Mouse (Mus musculus): ENCODE measurements around the gene Serinc5. TPM values are rescaled to one million over a fixed set of nuclear protein-coding genes. Genes with fewer than 3 reads are reported as not detected.
A peak's percentile ranks its signal among the peaks of the same experiment; 100 is the strongest.

Serinc5 gene
- polyA plus RNA-seq (2015; fragmentation: Nextera tagmentation; extraction: Ambion mirVana): 17.3 and 20.1 TPM in 2 replicates

DNA sequence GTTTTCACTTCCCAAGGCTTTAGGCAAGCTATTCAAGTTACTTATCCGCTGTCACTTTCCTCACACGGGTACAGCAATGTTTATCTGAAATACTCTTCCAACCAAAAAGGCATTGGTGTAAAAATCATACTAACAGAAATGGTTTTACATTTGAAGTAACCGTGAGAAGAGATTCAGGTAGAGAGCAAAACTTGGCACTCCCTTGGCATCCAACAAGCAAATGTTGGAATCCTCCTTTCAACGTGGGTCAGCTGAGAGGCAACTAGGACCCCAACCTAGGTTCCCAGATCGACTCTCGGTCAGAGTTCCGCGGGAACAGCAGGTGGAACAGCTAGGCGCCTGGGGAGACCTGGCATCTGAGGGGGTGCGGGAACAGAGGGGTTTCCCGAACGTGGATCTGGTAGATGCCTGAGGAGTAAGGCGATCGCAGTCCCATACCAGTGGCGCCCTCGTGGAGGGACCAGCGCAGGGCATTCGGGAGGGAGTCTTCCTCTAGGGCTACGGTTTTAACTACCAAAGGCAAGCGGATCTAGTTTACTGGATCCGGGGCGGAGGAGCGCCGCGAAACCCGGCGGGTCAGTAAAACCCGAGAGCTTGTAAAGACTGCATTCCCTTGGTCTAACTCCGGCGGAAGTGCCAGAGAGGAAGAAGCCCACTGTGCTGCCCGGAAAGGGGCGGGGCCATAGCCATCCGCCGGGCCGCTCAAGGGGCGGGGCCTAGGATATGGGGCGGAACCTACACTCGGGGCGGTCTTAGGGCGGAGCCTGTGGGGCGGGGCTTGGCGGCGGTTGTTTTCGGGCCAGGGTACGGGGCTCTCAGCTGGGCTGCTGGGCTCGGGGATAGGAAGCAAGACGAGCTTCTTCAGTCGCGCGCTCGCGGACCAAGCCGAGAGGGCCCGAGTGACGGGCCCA is at the start of gene Serinc5:
Gene Serinc5, plus strand, starts transcription at position 781 of the 911 bp plus-strand sequence.
- Histone ChIP-seq H3K36me3 (replicated peaks) (peaks cover 11% of the 10 kb centered on the region), H3K9me3 (replicated peaks) (no peaks in the 10 kb centered on the region), H3K4me1 (replicated peaks) (peaks cover 47% of the 10 kb centered on the region), H3K9ac (peak within 1 kb of the TSS; percentile 87), H3K27ac (replicated peaks) (peak within 1 kb of the TSS; percentile 96), H3K4me2 (peak within 1 kb of the TSS; percentile 97), H3K4me3 (replicated peaks) (peak within 1 kb of the TSS; percentile 95), H3K27me3 (no peaks in the 10 kb centered on the region)
- WGBS (ENCODE audit: insufficient replicate concordance): under 1% methylated on average over 55 of the region's 55 CpGs
- ATAC-seq (ENCODE audit: insufficient read depth): peak; percentile 93

DNA sequence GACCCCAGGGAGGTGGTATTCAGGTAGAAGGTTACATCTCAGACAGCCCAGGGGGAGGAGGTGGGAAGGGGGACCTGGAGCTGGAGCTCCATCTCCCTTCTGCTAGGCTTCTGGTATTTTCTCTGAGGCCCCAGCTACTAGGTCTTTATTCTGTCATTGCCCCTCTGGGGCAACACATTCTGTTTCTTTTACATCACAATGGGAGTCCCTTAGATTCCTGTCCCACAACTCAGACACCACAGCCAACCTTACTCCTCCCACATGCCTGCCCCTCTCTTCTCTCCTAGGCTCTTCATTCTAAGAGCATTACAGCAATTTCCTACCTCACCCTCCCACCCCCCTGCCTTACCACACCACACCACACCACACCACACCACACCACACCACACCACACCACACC is 34.8 kb upstream of the Serinc5 start, which contains the start of gene Spz1:
Gene Spz1, minus strand, starts transcription at position 101 of the 400 bp plus-strand sequence.
- no peak within 1 kb of the TSS for H3K4me3 ChIP-seq (replicated peaks)
- peaks cover 7% of the 10 kb centered on the region; the same call in 1 of the 2 replicates for H3K27me3 ChIP-seq
- no peak within 1 kb of the TSS for H3K4me2 ChIP-seq
- H3K9ac ChIP-seq: no peak within 1 kb of the TSS
- no peaks in the 10 kb centered on the region for H3K9me3 ChIP-seq (replicated peaks)
- no peaks in the 10 kb centered on the region for H3K36me3 ChIP-seq (replicated peaks)
- no peak within 1 kb of the TSS for H3K27ac ChIP-seq (replicated peaks)
- peaks cover 8% of the 10 kb centered on the region for H3K4me1 ChIP-seq (replicated peaks)
- no peak for ATAC-seq (ENCODE audit: insufficient read depth)

DNA sequence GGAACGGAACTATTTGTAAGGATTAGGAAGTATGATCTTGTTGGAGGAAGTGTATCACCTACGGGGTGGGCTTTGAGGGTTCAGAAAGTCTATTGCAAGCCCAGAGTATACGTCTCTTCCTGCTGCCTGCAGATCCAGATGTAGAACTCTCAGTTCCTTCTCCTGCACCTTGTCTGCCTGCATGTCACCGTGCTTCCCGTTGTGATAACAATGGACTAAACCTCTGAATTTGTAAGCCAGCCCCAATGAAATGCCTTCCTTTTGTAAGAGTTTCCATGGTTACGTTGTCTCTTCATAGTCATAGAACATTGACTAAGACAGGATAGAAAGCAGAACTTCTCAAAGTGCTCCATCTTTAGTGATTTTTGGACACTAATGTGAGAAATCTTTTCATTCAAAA is 34.2 kb upstream of the Serinc5 start:
- ATAC-seq (ENCODE audit: insufficient read depth): no peak
- Histone ChIP-seq H3K4me3 (replicated peaks) (no peak overlapping the region), H3K9ac (no peak overlapping the region), H3K27me3 (peaks cover 7% of the 10 kb centered on the region; the same call in 1 of the 2 replicates), H3K36me3 (replicated peaks) (no peaks in the 10 kb centered on the region), H3K4me1 (replicated peaks) (peaks cover 11% of the 10 kb centered on the region), H3K9me3 (replicated peaks) (no peaks in the 10 kb centered on the region), H3K4me2 (no peak overlapping the region), H3K27ac (replicated peaks) (no peak overlapping the region)
- 31% methylated on average over 6 of the region's 6 CpGs for WGBS (ENCODE audit: insufficient replicate concordance)

DNA sequence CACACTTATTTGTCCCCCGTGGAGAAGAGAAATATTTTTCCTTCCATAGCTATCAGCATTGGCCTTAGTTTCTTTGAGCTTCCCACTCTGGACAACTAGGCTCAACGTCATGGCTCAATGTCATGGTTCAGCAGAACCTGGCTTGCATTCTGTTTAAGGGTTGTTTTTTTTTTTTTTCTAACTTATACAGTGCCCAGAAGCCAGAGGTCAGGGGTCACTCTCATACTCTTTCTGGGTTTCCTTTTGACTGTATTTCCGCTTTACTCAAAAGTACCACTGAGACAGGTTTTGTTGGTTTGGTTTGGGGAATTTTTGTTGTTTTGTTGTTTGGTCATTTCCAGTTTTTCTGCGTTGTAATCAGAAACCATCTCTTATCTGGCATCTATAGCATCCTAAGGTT is 32.7 kb upstream of the Serinc5 start:
- Histone ChIP-seq H3K4me1 (replicated peaks) (peaks cover 11% of the 10 kb centered on the region), H3K9me3 (replicated peaks) (no peaks in the 10 kb centered on the region), H3K4me2 (no peak overlapping the region), H3K27me3 (peaks cover 7% of the 10 kb centered on the region; the same call in 1 of the 2 replicates), H3K9ac (no peak overlapping the region), H3K4me3 (replicated peaks) (no peak overlapping the region), H3K27ac (replicated peaks) (no peak overlapping the region), H3K36me3 (replicated peaks) (no peaks in the 10 kb centered on the region)
- WGBS (ENCODE audit: insufficient replicate concordance): 55% methylated on average over 4 of the region's 4 CpGs
- ATAC-seq (ENCODE audit: insufficient read depth): no peak

DNA sequence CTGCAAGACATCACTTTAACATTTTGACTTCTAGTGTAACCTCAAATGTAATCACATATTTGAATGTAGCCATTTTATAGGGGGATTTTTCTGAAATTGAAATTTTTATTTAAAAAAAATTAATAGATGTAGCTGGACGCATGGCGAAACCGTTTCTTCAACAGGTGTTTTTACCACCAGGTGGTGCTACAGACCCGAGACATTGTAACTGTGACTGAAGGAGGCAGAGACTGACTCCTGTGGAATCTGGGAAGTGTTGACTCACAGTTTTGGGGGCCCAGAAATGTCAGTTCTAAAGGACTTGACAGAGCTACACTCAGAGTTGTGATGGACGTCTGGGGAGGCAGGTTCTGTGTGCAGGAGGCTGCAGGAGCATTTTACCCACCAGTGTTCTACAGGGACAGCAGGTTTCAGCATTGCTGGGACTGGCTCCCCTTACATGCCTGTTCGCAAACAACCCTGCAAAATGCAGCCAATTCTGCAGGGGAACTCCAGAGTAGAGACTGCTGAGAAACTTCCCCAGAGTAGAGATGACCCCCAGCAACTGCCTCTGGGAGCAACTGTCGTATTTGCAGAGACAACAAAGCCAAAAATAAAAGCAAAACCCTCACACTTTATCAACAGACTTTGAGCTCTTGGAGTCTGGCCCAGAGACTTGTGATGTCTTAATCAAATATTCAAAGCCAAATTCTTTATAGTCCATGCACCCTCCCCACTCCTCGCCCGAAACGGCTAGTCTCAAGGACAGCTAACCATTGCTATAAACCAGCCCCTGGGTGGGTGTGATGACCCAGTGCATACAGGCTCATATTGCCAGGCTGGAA is 30.5 kb upstream of the Serinc5 start:
- H3K9ac ChIP-seq: no peak overlapping the region

DNA sequence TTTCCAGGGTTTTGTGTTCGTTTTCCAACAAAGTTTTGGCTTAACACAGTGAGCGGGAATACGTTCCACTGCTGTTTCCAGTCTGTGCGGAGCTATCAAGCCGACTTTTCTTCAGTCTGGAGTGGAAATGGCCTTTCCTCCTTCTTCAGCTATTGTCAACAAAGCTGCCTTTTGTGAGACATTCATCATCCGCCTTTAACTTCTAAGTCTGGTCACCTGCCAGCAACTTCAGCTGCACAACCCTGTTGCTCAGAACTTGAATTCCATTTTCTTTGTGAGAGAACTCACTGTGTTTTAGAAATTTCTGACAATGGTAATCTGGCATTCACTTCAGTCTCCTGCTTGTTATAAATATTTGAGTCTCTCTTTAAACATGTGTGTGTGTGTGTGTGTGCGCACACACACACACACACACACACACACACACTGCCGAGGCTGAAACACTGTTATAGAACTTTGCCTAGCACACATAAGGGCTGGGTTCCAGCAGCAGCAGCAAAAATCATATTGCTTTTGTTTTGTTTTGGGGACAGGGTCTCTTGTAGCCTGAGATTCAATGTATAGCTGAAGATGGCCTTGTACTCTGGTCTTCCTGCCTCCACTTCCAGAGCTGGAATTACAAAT is 26.7 kb upstream of the Serinc5 start:
- WGBS (ENCODE audit: insufficient replicate concordance): 69% methylated on average over 8 of the region's 8 CpGs

More for the DNA sequence above, 30.5 kb upstream of the Serinc5 start:
- H3K27ac ChIP-seq (replicated peaks): no peak overlapping the region
- H3K4me2 ChIP-seq: no peak overlapping the region; the same call in 1 of the 2 replicates
- H3K4me3 ChIP-seq (replicated peaks): no peak overlapping the region
- 42% methylated on average over 10 of the region's 10 CpGs for WGBS (ENCODE audit: insufficient replicate concordance)
- peak; percentile 47; the same call in 1 of the 2 replicates for ATAC-seq (ENCODE audit: insufficient read depth)
- H3K4me1 ChIP-seq (replicated peaks): peaks cover 11% of the 10 kb centered on the region
- H3K9me3 ChIP-seq (replicated peaks): no peaks in the 10 kb centered on the region
- H3K36me3 ChIP-seq (replicated peaks): no peaks in the 10 kb centered on the region
- H3K27me3 ChIP-seq: peaks cover 7% of the 10 kb centered on the region; the same call in 1 of the 2 replicates

DNA sequence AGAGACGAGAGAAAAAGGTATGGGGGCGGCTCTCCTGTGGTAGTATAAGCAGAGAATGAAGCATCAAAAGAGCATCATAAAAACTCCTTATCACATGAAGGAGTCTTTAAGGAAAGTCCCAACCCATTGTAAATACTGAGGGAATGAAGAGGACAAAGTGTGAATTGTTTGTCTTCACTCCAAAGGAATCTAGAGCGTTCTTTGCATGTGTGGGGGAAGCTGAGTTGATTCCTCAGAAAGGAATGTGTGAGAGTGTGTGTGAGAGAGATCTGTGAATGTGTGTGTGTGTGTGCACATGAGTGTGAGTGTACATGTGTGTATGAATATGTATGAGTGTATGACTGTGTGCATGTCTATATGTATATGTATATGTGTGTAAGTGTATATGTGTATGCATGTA is 22.2 kb upstream of the Serinc5 start:
- H3K27me3 ChIP-seq: no peaks in the 10 kb centered on the region
- no peaks in the 10 kb centered on the region for H3K9me3 ChIP-seq (replicated peaks)
- no peak overlapping the region for H3K4me3 ChIP-seq (replicated peaks)
- H3K4me2 ChIP-seq: no peak overlapping the region
- H3K9ac ChIP-seq: no peak overlapping the region
- peak overlapping the region; percentile 82; the same call in 1 of the 2 replicates for H3K27ac ChIP-seq (replicated peaks)
- no peak for ATAC-seq (ENCODE audit: insufficient read depth)
- H3K36me3 ChIP-seq (replicated peaks): no peaks in the 10 kb centered on the region
- 78% methylated on average over 3 of the region's 3 CpGs for WGBS (ENCODE audit: insufficient replicate concordance)
- H3K4me1 ChIP-seq (replicated peaks): peaks cover 56% of the 10 kb centered on the region

More for the DNA sequence above, 26.7 kb upstream of the Serinc5 start:
- Histone ChIP-seq H3K27ac (replicated peaks) (no peak overlapping the region), H3K27me3 (no peaks in the 10 kb centered on the region), H3K36me3 (replicated peaks) (no peaks in the 10 kb centered on the region), H3K9ac (no peak overlapping the region), H3K9me3 (replicated peaks) (no peaks in the 10 kb centered on the region), H3K4me2 (no peak overlapping the region), H3K4me3 (replicated peaks) (no peak overlapping the region), H3K4me1 (replicated peaks) (peaks cover 33% of the 10 kb centered on the region)
- no peak for ATAC-seq (ENCODE audit: insufficient read depth)

DNA sequence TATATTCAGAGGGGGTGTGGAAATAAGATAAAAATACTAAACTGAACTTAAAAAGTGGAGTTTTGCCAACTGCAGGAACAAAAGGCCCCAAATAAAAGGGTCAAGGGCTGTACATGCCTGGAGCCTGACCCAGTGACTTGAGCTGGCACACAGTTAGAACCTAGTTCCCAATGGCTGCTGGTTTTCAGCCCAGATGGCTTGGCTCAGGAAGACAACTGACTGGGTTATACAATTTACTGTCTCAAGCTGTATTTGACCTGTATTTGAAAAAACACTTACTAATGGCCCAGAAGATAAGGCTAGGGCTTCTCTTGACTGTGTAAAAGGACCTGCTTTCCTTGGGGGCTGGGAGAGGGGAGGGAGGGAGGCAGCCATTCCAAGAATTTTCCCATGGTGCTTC is 21.6 kb upstream of the Serinc5 start:
- no peak for ATAC-seq (ENCODE audit: insufficient read depth)
- H3K27me3 ChIP-seq: no peaks in the 10 kb centered on the region
- H3K4me2 ChIP-seq: no peak overlapping the region
- H3K36me3 ChIP-seq (replicated peaks): no peaks in the 10 kb centered on the region
- no peaks in the 10 kb centered on the region for H3K9me3 ChIP-seq (replicated peaks)
- no peak overlapping the region for H3K9ac ChIP-seq
- peak overlapping the region; percentile 82 for H3K27ac ChIP-seq (replicated peaks)
- no peak overlapping the region for H3K4me3 ChIP-seq (replicated peaks)
- peaks cover 62% of the 10 kb centered on the region for H3K4me1 ChIP-seq (replicated peaks)

DNA sequence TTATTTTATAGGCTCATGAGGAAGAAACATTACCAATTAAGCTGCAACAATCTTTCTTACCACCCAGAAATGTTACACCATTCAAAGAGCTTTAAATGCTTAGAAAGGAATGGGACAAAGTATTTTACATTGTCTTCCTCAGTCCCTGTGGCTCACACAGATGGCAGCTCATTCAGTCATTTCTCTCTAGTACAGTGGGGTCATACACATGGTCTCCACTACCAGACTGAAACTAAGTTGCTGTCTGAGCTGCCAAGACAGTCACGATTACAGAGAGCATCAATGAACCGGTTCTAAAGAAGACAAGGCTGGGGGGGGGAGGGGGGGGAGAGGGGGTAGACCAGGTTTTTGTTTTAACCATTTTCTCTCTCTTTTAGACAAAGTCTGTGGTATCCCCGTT is 19.7 kb upstream of the Serinc5 start:
- Histone ChIP-seq H3K4me3 (replicated peaks) (no peak overlapping the region), H3K4me2 (no peak overlapping the region), H3K27me3 (no peaks in the 10 kb centered on the region), H3K36me3 (replicated peaks) (no peaks in the 10 kb centered on the region), H3K4me1 (replicated peaks) (peaks cover 82% of the 10 kb centered on the region), H3K9ac (no peak overlapping the region), H3K27ac (replicated peaks) (peak overlapping the region; percentile 88), H3K9me3 (replicated peaks) (no peaks in the 10 kb centered on the region)
- 44% methylated on average over 3 of the region's 3 CpGs for WGBS (ENCODE audit: insufficient replicate concordance)
- no peak for ATAC-seq (ENCODE audit: insufficient read depth)

DNA sequence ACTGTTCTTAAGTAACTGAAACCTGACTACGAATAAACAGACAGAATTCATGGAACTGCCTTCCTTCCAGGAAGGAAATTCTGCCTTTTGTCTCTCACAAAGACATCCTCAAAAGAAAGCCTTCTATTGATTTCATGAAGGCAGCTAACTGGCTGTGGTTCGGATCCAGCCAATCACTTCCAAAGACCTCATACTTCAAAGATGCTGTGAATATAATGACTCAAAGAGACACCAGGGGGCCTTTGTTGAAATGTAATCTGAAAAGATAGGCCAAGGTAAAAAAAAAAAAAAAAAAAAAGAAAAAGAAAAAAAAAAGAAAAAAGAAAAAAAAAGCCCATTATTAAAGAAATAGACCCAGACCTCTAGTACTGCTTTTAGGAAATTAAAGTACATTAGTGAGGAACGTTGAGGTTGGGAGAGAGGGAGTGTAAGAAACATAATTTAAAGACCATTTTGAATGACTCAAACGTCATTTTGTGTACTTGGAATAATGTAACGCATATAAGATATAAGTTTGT is 18.6 kb upstream of the Serinc5 start:
- Histone ChIP-seq H3K4me2 (peak overlapping the region; percentile 57), H3K36me3 (replicated peaks) (no peaks in the 10 kb centered on the region), H3K27ac (replicated peaks) (peak overlapping the region; percentile 88), H3K9ac (0 out of 2 replicates have a peak overlapping the region, but pooled peaks have one; percentile 2), H3K4me1 (replicated peaks) (peaks cover 89% of the 10 kb centered on the region), H3K4me3 (replicated peaks) (peak overlapping the region; percentile 30; the same call in 1 of the 2 replicates), H3K9me3 (replicated peaks) (no peaks in the 10 kb centered on the region), H3K27me3 (no peaks in the 10 kb centered on the region)
- ATAC-seq (ENCODE audit: insufficient read depth): no peak
- 16% methylated on average over 5 of the region's 5 CpGs for WGBS (ENCODE audit: insufficient replicate concordance)

Data from liver, embryonic 15.5 days (tissue).